Mouse (Mus musculus): ENCODE results near the gene Hpse.

GRCm38 (mm10) chr5:100642316-100642715, 77.2 kb downstream of the Hpse start:
- no peak for TF ChIP-seq CTCF (conservative IDR thresholded peaks at IDR 0.05; ENCODE audit: low read length)
- no peak for TF ChIP-seq POU5F1 (IDR thresholded peaks at IDR 0.05; ENCODE audit: borderline replicate concordance, low read length)

Measured in E14TG2a.4 (cell line).